Mouse (Mus musculus): ENCODE data around the gene Coq3.

GRCm38 (mm10) chr4:21847481-21848286 is 31.8 kb upstream of the Coq3 start, which contains the start of gene Pnisr:
- TF ChIP-seq POLR2A (IDR thresholded peaks at IDR 0.05; ENCODE audit: extremely low read depth, insufficient read depth, low read length) (0 out of 2 replicates have a peak, but pooled peaks have one; percentile 3), CTCF (IDR thresholded peaks at IDR 0.05; ENCODE audit: low read depth, low read length) (peak; percentile 80)

All from liver, adult 2 months (tissue).